21 mouse cellular contexts compared by ENCODE assay signal in genomic region chr15:85383477-85383876, GRCm38 (mm10). TPM values are rescaled to one million over a fixed set of nuclear protein-coding genes. Genes with fewer than 3 reads are reported as not detected.
DNase-seq lines count a peak whose midpoint lies in the region; ATAC-seq and TF ChIP-seq lines count a peak whose summit lies in the region.
"Had no signal": no experiment of that assay in that cellular context is flagged by ENCODE, and none has a peak within 500 bp of the region (broad histone marks: within the 10 kb centered on the region; RNA-seq: fewer than 3 reads in every experiment).

No protein-coding gene starts in this region.

- no peak overlapping the region for H3K4me3 ChIP-seq in kidney, embryonic 16.5 days (ENCODE audit: low read length)
- no peak overlapping the region for H3K4me3 ChIP-seq in lung, postnatal 0 days (ENCODE audit: low read depth, low read length)
- H3K4me3 ChIP-seq in intestine, embryonic 16.5 days (ENCODE audit: low read length), result no peak overlapping the region
- H3K4me3 ChIP-seq: embryonic facial prominence, embryonic 12.5 days; erythroblast, embryonic 14.5 days; forebrain, embryonic 15.5 days; heart, embryonic 12.5 days; hindbrain, embryonic 13.5 days; limb, embryonic 10.5 days; midbrain, embryonic 13.5 days; neural tube, embryonic 12.5 days had no signal

- no peak for ATAC-seq in kidney, embryonic 16.5 days (ENCODE audit: low FRiP score, low TSS enrichment)
- peak; percentile 84 for ATAC-seq in lung, postnatal 0 days
- no peak for ATAC-seq in intestine, embryonic 16.5 days
- ATAC-seq: forebrain, embryonic 15.5 days; inflammation-experienced regulatory T-cells, adult 6 months; midbrain, embryonic 13.5 days had no signal

- H3K9ac ChIP-seq in kidney, embryonic 16.5 days (replicated peaks; ENCODE audit: low read length), result no peak overlapping the region
- no peak overlapping the region for H3K9ac ChIP-seq in lung, postnatal 0 days (replicated peaks; ENCODE audit: low read depth)
- H3K9ac ChIP-seq in intestine, embryonic 16.5 days (ENCODE audit: low read depth, low read length), result no peak overlapping the region
- H3K9ac ChIP-seq: embryonic facial prominence, embryonic 12.5 days; forebrain, embryonic 15.5 days; heart, embryonic 12.5 days; hindbrain, embryonic 13.5 days; midbrain, embryonic 13.5 days; neural tube, embryonic 12.5 days had no signal

- peak; percentile 56 for TF ChIP-seq CTCF in lung, postnatal 0 days (IDR thresholded peaks at IDR 0.05)

- no peak overlapping the region for H3K4me2 ChIP-seq in kidney, embryonic 16.5 days (replicated peaks; ENCODE audit: low read depth, low read length)
- H3K4me2 ChIP-seq in lung, postnatal 0 days (replicated peaks; ENCODE audit: low read depth, low read length), result no peak overlapping the region
- no peak overlapping the region for H3K4me2 ChIP-seq in intestine, embryonic 16.5 days (ENCODE audit: low read depth, low read length)
- H3K4me2 ChIP-seq: embryonic facial prominence, embryonic 12.5 days; forebrain, embryonic 15.5 days; heart, embryonic 12.5 days; hindbrain, embryonic 13.5 days; midbrain, embryonic 13.5 days; neural tube, embryonic 12.5 days had no signal

- no peak overlapping the region for H3K27ac ChIP-seq in kidney, embryonic 16.5 days (ENCODE audit: low read length)
- H3K27ac ChIP-seq in lung, postnatal 0 days (ENCODE audit: low read length), result peak overlapping the region; percentile 52
- no peak overlapping the region for H3K27ac ChIP-seq in intestine, embryonic 16.5 days (ENCODE audit: low read length)
- H3K27ac ChIP-seq: embryonic facial prominence, embryonic 12.5 days; forebrain, embryonic 15.5 days; hindbrain, embryonic 13.5 days; limb, embryonic 10.5 days; midbrain, embryonic 13.5 days; neural tube, embryonic 12.5 days had no signal

- peak; percentile 59 for TF ChIP-seq EP300 in lung, postnatal 0 days (IDR thresholded peaks at IDR 0.05)

- peaks cover 27% of the 10 kb centered on the region for H3K36me3 ChIP-seq in kidney, embryonic 16.5 days (ENCODE audit: insufficient read depth, low read length)
- peaks cover 3% of the 10 kb centered on the region; the same call in 1 of the 2 replicates for H3K36me3 ChIP-seq in lung, postnatal 0 days (ENCODE audit: insufficient read depth, low read length)
- H3K36me3 ChIP-seq in intestine, embryonic 16.5 days (ENCODE audit: control insufficient read depth, insufficient read depth, low read length), result peaks cover 6% of the 10 kb centered on the region; the same call in 1 of the 2 replicates

- no peaks in the 10 kb centered on the region for H3K27me3 ChIP-seq in kidney, embryonic 16.5 days (ENCODE audit: insufficient read depth, low read length)
- no peaks in the 10 kb centered on the region for H3K27me3 ChIP-seq in lung, postnatal 0 days (replicated peaks; ENCODE audit: insufficient read depth, low read length)
- H3K27me3 ChIP-seq in intestine, embryonic 16.5 days (replicated peaks; ENCODE audit: control insufficient read depth, insufficient read depth, low read length), result no peaks in the 10 kb centered on the region
- H3K27me3 ChIP-seq: embryonic facial prominence, embryonic 12.5 days; forebrain, embryonic 15.5 days; heart, embryonic 12.5 days; hindbrain, embryonic 13.5 days; midbrain, embryonic 13.5 days; neural tube, embryonic 12.5 days had no signal

- no peaks in the 10 kb centered on the region for H3K4me1 ChIP-seq in kidney, embryonic 16.5 days (ENCODE audit: insufficient read depth, low read length)
- no peaks in the 10 kb centered on the region for H3K4me1 ChIP-seq in lung, postnatal 0 days (ENCODE audit: insufficient read depth, low read depth, low read length)
- no peaks in the 10 kb centered on the region for H3K4me1 ChIP-seq in intestine, embryonic 16.5 days (ENCODE audit: control insufficient read depth, insufficient read depth, low read length)
- H3K4me1 ChIP-seq: forebrain, embryonic 15.5 days; heart, embryonic 12.5 days; limb, embryonic 10.5 days; midbrain, embryonic 13.5 days; neural tube, embryonic 12.5 days had no signal

- DNase-seq in kidney, adult 11 months, result peak; percentile 15
- peak; percentile 49 for DNase-seq in 416B (ENCODE audit: low read depth)
- DNase-seq in kidney, postnatal 25 days, result peak; percentile 16 to 44
- peak; percentile 38 for DNase-seq in lung, postnatal 0 days (ENCODE audit: low spot score)
- no peak for DNase-seq in cerebellum, adult 11-12 months
- DNase-seq in adrenal gland, postnatal 14 days, result no peak
- DNase-seq: adrenal gland, adult 2 months; cerebellum, adult 9-11 months; heart, postnatal 14 days; thymus, postnatal 36 days had no signal

- WGBS in kidney, embryonic 16.5 days, result 64% methylated on average over 9 of the region's 9 CpGs
- 29% methylated on average over 9 of the region's 9 CpGs for WGBS in lung, postnatal 0 days
- 68% methylated on average over 9 of the region's 9 CpGs for WGBS in intestine, embryonic 16.5 days

- no peaks in the 10 kb centered on the region for H3K9me3 ChIP-seq in kidney, embryonic 16.5 days (ENCODE audit: low read length)
- no peaks in the 10 kb centered on the region for H3K9me3 ChIP-seq in lung, postnatal 0 days (ENCODE audit: low read length)
- H3K9me3 ChIP-seq in intestine, embryonic 16.5 days (ENCODE audit: control insufficient read depth, low read length), result no peaks in the 10 kb centered on the region
- H3K9me3 ChIP-seq: embryonic facial prominence, embryonic 12.5 days; forebrain, embryonic 15.5 days; heart, embryonic 12.5 days; hindbrain, embryonic 13.5 days; limb, embryonic 10.5 days; midbrain, embryonic 13.5 days; neural tube, embryonic 12.5 days had no signal

RNA-seq across cellular contexts. Expression of gene Atxn10, which starts 47.4 kb away (rescaled TPM):
- polyA plus RNA-seq in kidney, embryonic 16.5 days (2015; fragmentation: Nextera tagmentation; extraction: Ambion mirVana), result 294 and 307 TPM in 2 replicates
- polyA plus RNA-seq in lung, postnatal 0 days (2015; fragmentation: Nextera tagmentation; extraction: Ambion mirVana), result 190 and 211 TPM in 2 replicates
- polyA plus RNA-seq in intestine, embryonic 16.5 days (2015; fragmentation: Nextera tagmentation; extraction: Ambion mirVana), result 179 and 194 TPM in 2 replicates
- 105 and 109 TPM in 2 replicates for total RNA-seq in adrenal gland, postnatal 14 days (2021)

Comparison
In these comparisons a context has a peak if more than half of its experiments do, and no peak if none do; other contexts are left out.
1. DNase-seq: peak in kidney, adult 11 months (single experiment), 416B (single experiment), kidney, postnatal 25 days (2 of 2) and lung, postnatal 0 days (single experiment); none in cerebellum, adult 11-12 months (single experiment) and adrenal gland, postnatal 14 days (single experiment).